Mouse (Mus musculus): ENCODE measurements around the gene Shoc2. TPM values are rescaled to one million over a fixed set of nuclear protein-coding genes. Genes with fewer than 3 reads are reported as not detected.

Shoc2 gene
- total RNA-seq, 2 experiments from 2014 or later, result 52.0 to 53.6 TPM

DNA sequence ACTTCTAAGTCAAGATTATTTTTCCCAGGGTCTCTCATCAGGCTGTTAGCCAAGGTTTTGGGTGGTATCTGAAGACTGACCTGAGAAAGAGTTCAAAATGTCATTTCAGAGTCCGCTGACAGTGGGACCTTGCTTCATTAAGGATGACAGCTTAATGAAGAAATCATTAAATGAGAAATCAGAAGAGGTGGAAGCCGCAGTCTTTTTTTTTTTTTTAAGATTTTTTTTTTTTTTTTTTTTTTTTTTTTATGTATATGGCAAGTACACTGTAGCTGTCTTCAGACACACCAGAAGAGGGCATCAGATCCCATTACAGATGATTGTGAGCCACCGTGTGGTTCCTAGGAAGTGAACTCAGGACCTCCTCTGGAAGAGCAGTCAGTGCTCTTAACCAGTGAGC is 49.8 kb downstream of the Shoc2 start:
- no peak for DNase-seq (ENCODE audit: low spot score in 2 of 2)
- intact Hi-C loops (cut with DNase I), result no loop called here

GRCm38 (mm10) chr19:53994276-53994675 is 50.2 kb downstream of the Shoc2 start:
- intact Hi-C loops (cut with DNase I), result no loop called here
- no peak for DNase-seq (ENCODE audit: low spot score in 2 of 2)

DNA sequence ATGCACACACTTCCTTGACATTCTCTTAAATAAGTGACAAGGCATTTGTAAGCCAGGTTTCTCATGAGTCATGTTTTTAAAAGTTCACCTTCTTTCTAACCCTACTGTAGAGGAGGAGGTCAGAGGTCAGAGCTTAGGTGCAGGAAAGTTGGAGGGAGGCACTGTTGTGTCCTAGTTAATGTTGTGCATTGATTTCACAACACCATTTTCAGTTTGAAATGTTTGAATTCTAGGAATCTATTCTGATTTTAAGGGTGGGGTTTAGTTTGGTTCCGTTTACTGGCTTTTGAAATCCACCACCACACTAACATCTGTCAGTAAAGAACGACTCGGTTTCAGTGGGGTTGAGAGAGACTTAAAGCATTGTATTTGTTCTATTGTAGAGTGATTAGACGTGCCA is 66.9 kb downstream of the Shoc2 start:
- intact Hi-C loops (cut with DNase I), result no loop called here

DNA sequence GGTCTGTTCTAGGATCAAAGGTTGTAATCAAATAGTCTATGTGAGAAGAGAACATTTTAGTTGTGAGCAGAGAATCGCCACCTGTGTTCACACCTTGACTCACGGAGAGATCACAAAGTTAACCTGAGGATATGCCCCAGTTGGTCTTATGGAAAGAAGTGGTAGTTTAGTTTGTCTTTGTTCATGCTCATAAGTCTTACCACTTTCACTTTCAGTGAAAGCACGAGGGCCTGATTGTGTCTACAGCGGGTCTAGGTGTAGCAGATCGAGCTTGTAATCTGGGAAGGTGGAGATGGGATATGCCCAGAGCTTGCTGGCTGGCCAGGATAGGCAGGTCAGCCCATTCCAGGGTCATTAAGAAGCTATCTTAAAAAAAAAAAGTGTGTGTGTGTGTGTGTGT is 70.9 kb downstream of the Shoc2 start:
- DNase-seq (ENCODE audit: low spot score in 2 of 2), result no peak
- intact Hi-C loops (cut with DNase I), result no loop called here

More for the DNA sequence above, 66.9 kb downstream of the Shoc2 start:
- no peak for DNase-seq (ENCODE audit: low spot score in 2 of 2)

DNA sequence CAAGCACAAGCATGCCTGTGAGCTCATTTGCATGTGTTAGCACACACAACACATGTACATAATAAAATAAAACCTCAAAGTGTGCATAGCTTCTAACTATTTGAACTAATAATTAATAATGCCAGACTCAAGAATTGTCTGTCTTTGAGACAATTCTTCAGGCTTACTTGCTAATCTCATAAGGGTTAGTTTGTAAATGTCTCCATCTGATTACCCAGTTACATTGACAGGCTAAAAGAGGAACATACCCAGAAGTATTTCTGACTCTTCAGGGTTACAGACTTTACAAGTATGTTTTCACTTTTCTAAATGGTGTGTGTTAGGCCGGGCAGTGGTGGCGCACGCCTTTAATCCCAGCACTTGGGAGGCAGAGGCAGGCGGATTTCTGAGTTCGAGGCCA is 71.4 kb downstream of the Shoc2 start:
- intact Hi-C loops (cut with DNase I), result no loop called here

GRCm38 (mm10) chr19:54035100-54035499 is 91.0 kb downstream of the Shoc2 start:
- no peak for DNase-seq (ENCODE audit: low spot score in 2 of 2)
- intact Hi-C loops (cut with DNase I), result no loop called here

More for the DNA sequence above, 71.4 kb downstream of the Shoc2 start:
- DNase-seq (ENCODE audit: low spot score in 2 of 2), result no peak

GRCm38 (mm10) chr19:54039441-54039840 is 95.3 kb downstream of the Shoc2 start:
- intact Hi-C loops (cut with DNase I), result no loop called here

GRCm38 (mm10) chr19:54040356-54041028 is 96.4 kb downstream of the Shoc2 start:
- intact Hi-C loops (cut with DNase I), result loop anchor here (5.0 to 10.0 kb wide), 2 partner anchors 204 to 1167 kb away; no protein-coding TSS in a partner anchor
- no peak for DNase-seq (ENCODE audit: low spot score in 2 of 2)

More at GRCm38 (mm10) chr19:54039441-54039840, 95.3 kb downstream of the Shoc2 start:
- no peak for DNase-seq (ENCODE audit: low spot score in 2 of 2)

- intact Hi-C loops (cut with DNase I), result loop anchor here (5.0 to 10.0 kb wide), 2 partner anchors 204 to 1166 kb away; no protein-coding TSS in a partner anchor
- DNase-seq (ENCODE audit: low spot score in 2 of 2), result no peak
These were observed 96.9 kb downstream of the Shoc2 start for GRCm38 (mm10) chr19:54041029-54041367.

DNA sequence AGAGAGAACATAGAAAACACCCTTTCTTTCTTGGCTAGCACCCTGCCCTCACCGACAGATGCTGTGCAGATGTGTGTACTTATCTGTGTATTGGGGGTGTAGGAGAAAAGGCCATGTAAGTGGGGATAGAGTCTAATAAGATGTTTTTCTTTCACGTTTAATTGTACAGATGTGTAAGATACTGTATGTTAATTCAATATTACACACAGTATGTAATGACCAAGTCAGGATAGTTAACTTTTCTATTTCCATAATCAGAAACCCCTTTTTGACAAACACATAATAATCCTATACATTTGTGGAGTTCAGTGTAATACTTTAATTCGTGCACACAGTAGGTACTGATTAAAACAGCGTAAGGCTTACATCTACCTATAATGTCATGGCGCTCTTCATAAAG is 99.7 kb downstream of the Shoc2 start, which contains the start of gene Adra2a:
Gene Adra2a (plus strand): TSS at position 301 of the 400 bp plus-strand sequence.
- intact Hi-C loops (cut with DNase I), result loop anchor here (1.0 to 10.0 kb wide), 3 partner anchors 201 to 1163 kb away; no protein-coding TSS in a partner anchor
- no peak for DNase-seq (ENCODE audit: low spot score in 2 of 2)

DNA sequence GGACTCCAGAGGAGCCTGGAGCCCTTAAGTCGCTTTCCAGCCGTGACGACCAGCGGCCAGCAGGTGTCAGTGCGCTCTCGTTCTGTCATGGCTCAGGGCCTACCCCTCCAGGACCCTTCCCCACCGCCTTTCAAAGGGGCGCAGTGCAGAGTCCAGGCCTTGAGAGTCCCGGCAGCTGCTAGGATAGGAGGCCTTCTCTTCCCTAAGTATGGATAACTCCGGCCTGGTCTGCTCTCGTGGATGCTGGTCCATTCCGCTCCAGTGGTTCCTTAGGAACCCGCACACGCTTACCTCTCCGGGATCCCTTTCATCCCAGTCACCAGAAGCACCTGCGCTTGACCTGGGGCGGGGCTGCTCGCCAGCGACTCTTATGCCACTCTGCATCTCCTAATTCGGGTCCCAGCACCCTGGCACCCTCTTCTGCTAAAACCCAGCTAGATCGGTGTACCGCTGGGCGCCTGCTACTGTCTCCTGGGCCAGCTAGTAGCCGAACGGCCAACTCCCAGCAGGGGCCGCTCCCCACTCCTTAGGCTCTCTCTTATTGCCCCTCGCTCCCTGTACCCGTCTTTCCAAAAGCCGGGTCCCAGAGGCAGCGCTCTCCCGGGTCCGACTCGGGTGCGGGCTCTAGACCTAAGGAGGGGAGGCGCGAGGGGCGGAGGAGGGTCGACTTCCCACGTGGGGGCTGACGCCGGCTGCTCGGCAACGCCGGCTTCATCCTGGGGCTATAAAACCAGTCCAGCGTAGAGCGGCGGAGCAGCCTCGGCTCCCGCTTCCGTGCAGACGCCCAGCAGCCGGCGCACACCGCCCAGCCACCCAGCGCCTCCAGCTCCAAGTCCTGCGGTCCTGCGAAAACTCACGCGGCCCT is 100.6 kb downstream of the Shoc2 start:
- DNase-seq (ENCODE audit: low spot score in 2 of 2), result peak; percentile 82
- intact Hi-C loops (cut with DNase I), result loop anchor here (1.0 to 10.0 kb wide), 6 partner anchors 133 to 1163 kb away; no protein-coding TSS in a partner anchor

- DNase-seq (ENCODE audit: low spot score in 2 of 2), result no peak
- intact Hi-C loops (cut with DNase I), result loop anchor here (1.0 to 10.0 kb wide), 4 partner anchors 132 to 1016 kb away; no protein-coding TSS in a partner anchor
These were observed 101.3 kb downstream of the Shoc2 start for GRCm38 (mm10) chr19:54045412-54045811.

DNA sequence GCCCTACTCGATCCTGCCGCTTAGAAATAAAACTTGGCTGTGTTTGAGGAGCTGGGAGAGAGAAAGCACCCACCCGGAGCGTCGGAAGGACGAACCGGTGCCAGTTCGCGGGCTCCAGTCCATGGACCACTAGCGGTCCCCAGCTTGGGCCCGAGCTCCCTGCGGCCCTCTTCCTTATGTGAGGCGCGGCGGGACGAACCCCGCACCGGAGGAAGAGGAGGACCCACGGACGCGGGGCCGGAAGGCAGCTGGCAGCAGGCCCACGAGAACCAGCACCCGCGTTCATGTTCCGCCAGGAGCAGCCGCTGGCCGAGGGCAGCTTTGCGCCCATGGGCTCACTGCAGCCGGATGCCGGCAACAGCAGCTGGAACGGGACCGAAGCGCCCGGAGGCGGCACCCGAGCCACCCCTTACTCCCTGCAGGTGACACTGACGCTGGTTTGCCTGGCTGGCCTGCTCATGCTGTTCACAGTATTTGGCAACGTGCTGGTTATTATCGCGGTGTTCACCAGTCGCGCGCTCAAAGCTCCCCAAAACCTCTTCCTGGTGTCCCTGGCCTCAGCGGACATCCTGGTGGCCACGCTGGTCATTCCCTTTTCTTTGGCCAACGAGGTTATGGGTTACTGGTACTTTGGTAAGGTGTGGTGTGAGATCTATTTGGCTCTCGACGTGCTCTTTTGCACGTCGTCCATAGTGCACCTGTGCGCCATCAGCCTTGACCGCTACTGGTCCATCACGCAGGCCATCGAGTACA is 102.0 kb downstream of the Shoc2 start:
- peak in 1 of 2 experiments; percentile 46 for DNase-seq (ENCODE audit: low spot score in 2 of 2)

GRCm38 (mm10) chr19:54046684-54047070 is 102.6 kb downstream of the Shoc2 start:
- intact Hi-C loops (cut with DNase I), result loop anchor here (5.0 to 10.0 kb wide), 3 partner anchors 131 to 736 kb away; no protein-coding TSS in a partner anchor
- peak in 1 of 2 experiments; percentile 13 for DNase-seq (ENCODE audit: low spot score in 2 of 2)

More for the DNA sequence above, 102.0 kb downstream of the Shoc2 start:
- intact Hi-C loops (cut with DNase I), result loop anchor here (1.0 to 10.0 kb wide), 4 partner anchors 131 to 1015 kb away; no protein-coding TSS in a partner anchor

- intact Hi-C loops (cut with DNase I), result loop anchor here (5.0 to 10.0 kb wide), 3 partner anchors 130 to 735 kb away; no protein-coding TSS in a partner anchor
- no peak for DNase-seq (ENCODE audit: low spot score in 2 of 2)
These were observed 103.4 kb downstream of the Shoc2 start for GRCm38 (mm10) chr19:54047386-54048050.

DNA sequence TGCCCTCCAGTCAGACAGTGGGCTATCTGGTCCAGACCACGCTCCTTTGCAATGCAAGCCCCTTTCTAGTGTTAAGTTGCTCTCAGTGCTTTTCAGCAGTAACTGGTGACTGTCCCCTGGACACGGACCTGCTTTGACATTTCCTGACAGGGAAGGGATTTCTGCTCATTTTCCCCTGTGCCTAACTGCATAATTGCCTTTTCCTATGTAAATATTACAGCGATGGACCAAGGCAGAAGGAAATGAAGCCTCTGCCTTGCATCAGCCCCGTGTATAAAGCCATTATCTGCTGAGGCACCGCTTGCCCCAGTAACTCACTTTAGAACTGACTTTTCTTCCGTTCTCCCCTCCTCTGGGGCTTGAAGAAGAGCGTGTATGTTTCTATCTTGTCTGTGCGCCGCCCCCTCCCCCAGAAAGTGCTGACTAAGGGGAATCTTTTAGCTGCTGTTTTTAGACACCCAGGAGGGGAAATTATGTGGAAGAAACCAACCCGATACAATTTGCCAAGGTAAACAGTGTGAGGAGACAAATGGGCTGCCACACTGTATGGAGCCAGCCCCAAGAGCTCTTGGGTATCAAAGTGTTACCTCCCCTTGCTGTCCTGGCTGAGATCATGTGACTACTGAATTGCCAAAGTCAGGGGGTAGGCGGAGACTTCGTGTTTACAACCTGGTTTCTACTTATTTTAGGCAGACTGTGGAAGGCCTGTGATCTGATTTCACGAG is 104.2 kb downstream of the Shoc2 start:
- intact Hi-C loops (cut with DNase I), result loop anchor here (5.0 to 10.0 kb wide), 3 partner anchors 129 to 734 kb away; no protein-coding TSS in a partner anchor
- no peak for DNase-seq (ENCODE audit: low spot score in 2 of 2)

GRCm38 (mm10) chr19:54051651-54052050 is 107.5 kb downstream of the Shoc2 start:
- no peak for DNase-seq (ENCODE audit: low spot score in 2 of 2)
- intact Hi-C loops (cut with DNase I), result no loop called here

- intact Hi-C loops (cut with DNase I), result no loop called here
- no peak for DNase-seq (ENCODE audit: low spot score in 2 of 2)
These were observed 111.7 kb downstream of the Shoc2 start for GRCm38 (mm10) chr19:54055845-54056244.
